Mouse (Mus musculus) heart, postnatal 0 days (tissue): ENCODE data around the gene Plscr1.

Source experiments
- CTCF ChIP-seq: IDR thresholded peaks from 2 replicates; pipeline ENCODE4 v1.5.1; 2016; ENCODE audit warnings: antibody characterized with exemption, control low read depth, low read depth
- EP300 ChIP-seq: IDR thresholded peaks from 2 replicates; pipeline ENCODE4 v1.6.1; 2016; ENCODE audit warnings: antibody characterized with exemption, low read depth

DNA sequence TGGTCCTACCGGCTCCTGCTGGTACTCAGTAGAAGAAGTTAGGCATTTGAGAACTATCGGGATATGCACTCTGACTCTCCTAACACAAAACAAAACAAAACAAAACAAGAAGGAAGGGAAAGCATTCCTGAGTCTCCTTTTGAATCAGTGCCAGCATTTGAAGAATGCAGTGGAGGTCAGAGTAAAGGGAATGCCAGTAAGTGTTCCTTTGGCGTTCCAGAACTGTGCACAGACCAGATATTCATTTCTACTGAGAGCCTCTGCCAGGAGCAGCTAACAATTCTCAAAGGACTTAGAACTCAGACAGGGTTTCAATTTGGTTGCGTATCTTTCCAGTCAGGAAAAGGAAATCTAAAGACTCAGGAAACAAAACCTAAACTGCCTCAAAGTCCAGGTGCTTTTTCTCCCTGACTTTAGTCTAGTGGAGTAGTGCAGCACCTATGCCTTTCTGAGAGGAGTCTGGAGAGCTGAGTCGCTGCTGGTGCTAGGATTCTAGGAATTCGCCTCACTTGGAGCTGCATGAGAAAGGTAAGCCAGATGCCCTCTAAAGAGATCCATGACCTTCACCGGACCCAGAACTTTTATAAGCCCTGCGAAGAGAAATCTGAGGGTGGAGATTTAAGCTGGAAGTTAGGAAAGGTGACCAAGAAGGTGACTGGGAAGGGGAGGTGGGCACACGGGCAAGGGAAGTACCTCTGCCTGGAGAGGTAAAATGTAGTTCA, 26.1 kb downstream of the Plscr1 start, which contains the start of gene Plscr2:
- no peak for TF ChIP-seq CTCF
- 0 out of 2 replicates have a peak, but pooled peaks have one; percentile 43 for TF ChIP-seq EP300
